Mouse (Mus musculus) monocyte, adult 59 days (primary cell): Measurements from ENCODE around the gene Gpr50. TPM values are rescaled to one million over a fixed set of nuclear protein-coding genes. Genes with fewer than 3 reads are reported as not detected.

Experiments used
- total RNA-seq, 2 experiments: library from RNA; stranded (reverse); gene quantifications; one replicate each; pipeline ENCODE4 v1.2.4; 2023

The Gpr50 gene
- total RNA-seq, result not detected

DNA sequence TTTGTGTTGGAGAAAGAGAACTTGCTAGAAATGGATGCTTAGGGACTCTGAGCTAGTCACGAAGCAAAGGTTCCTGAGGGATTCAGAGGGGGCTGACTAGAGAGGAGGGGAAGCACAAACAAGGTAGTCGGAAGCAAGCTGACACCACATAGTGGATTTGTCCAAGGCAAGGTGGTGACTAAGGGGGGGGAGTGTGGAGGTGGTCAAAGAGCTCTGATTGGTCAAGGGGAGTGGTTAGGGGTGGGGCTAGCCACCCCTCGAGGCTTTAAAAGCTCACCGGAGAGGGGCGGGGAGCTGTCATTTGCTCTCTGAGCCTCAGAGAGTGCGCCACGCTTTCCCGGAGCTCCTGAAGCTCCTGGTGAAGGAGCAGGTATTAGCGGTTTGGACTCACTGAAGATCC is at the start of gene Gpr50:
TSS of gene Gpr50 (plus strand) at position 294 of the 400 bp plus-strand sequence.

Other genes starting within 250 kb of the Gpr50 start
- 10 to 100 TPM in 1 of 2 experiments, 1 to 10 TPM in 1; 5.1 to 10.5 TPM for gene Cd99l2, start 170.8 kb upstream of the Gpr50 start, total RNA-seq
- 1 to 10 TPM; 2.9 to 3.5 TPM for gene Hmgb3, start 107.7 kb upstream of the Gpr50 start, total RNA-seq
- 10 to 100 TPM; 12.6 to 18.2 TPM for gene Vma21, start 152.3 kb downstream of the Gpr50 start, total RNA-seq